Mouse (Mus musculus) ES-E14 (cell line): Measurements from ENCODE around the gene Tbc1d2. TPM values are rescaled to one million over a fixed set of nuclear protein-coding genes. Genes with fewer than 3 reads are reported as not detected.

Source experiments
- DNase-seq: peaks from one replicate; pipeline ENCODE4 v3.0.0-alpha.2; 2013; ENCODE audit warnings: low read depth, low spot score
- H3K27ac ChIP-seq: 2 replicates; pipeline ENCODE4 v1.5.1; 2012; ENCODE audit warnings: low read depth, mild to moderate bottlenecking, low read length, moderate library complexity, mixed read lengths; ENCODE audit not compliant: poor library complexity, insufficient read depth, severe bottlenecking
- H3K36me3 ChIP-seq: 2 replicates; pipeline ENCODE4 v1.6.1; 2012; ENCODE audit warnings: mild to moderate bottlenecking, low read length, moderate library complexity, mixed read lengths; ENCODE audit not compliant: control insufficient read depth, poor library complexity, insufficient read depth, severe bottlenecking
- H3K4me1 ChIP-seq, 2 experiments: fragments of 150-350 bp in 1 of 2; sonication (generic) in 1 of 2; 2 replicates each; pipeline ENCODE4 v1.6.1; 2012; ENCODE audit warnings: low read length in 2 of 2, mild to moderate bottlenecking in 1 of 2, mixed read lengths in 1 of 2; ENCODE audit not compliant: control insufficient read depth in 2 of 2, insufficient read depth in 2 of 2, poor library complexity in 1 of 2
- H3K4me3 ChIP-seq, 2 experiments: fragments of 150-350 bp in 1 of 2; sonication (generic) in 1 of 2; 2 replicates each; pipeline ENCODE4 v1.5.1; 2012; ENCODE audit warnings: low read length in 2 of 2, low read depth in 1 of 2, mild to moderate bottlenecking in 1 of 2, mixed read lengths in 1 of 2; ENCODE audit not compliant: insufficient read depth in 1 of 2, poor library complexity in 1 of 2, severe bottlenecking in 1 of 2
- H3K9ac ChIP-seq: 2 replicates; pipeline ENCODE4 v1.6.1; 2012; ENCODE audit warnings: low read depth, mild to moderate bottlenecking, low read length, mixed read lengths; ENCODE audit not compliant: poor library complexity, insufficient read depth, severe bottlenecking
- H3K9me3 ChIP-seq: fragments of 150-350 bp; sonication (generic); 2 replicates; pipeline ENCODE4 v1.6.1; 2012; ENCODE audit warnings: low read depth, mild to moderate bottlenecking, low read length; ENCODE audit not compliant: control insufficient read depth, insufficient read depth
- CHD2 ChIP-seq: IDR thresholded peaks from 2 replicates; pipeline ENCODE4 v1.6.1; 2014; ENCODE audit warnings: mild to moderate bottlenecking, low read depth, low read length, inconsistent platforms
- HCFC1 ChIP-seq: IDR thresholded peaks from 2 replicates; pipeline ENCODE4 v1.6.1; 2012; ENCODE audit warnings: low read length, inconsistent platforms, borderline replicate concordance; ENCODE audit not compliant: insufficient read depth
- MAFK ChIP-seq: IDR thresholded peaks from 2 replicates; pipeline ENCODE4 v1.6.1; 2014; ENCODE audit warnings: mild to moderate bottlenecking, low read depth, low read length, inconsistent platforms; ENCODE audit not compliant: insufficient read depth
- ZC3H11A ChIP-seq: IDR thresholded peaks from 2 replicates; pipeline ENCODE4 v1.6.1; 2012; ENCODE audit warnings: low read depth, mild to moderate bottlenecking, inconsistent platforms, low read length, borderline replicate concordance
- ZNF384 ChIP-seq: IDR thresholded peaks from 2 replicates; pipeline ENCODE4 v1.6.1; 2012; ENCODE audit warnings: low read depth, low read length, inconsistent platforms
- in situ Hi-C, 2 experiments: fragments of 600-800 bp; cut with MboI; formaldehyde crosslinking; loops; one replicate each; pipeline ENCODE4 v1.15.1; 2025; ENCODE audit warnings: low sequenced_read_pairs in 2 of 2, inconsistent platforms in 1 of 2; ENCODE audit not compliant: unreplicated experiment in 2 of 2
- total RNA-seq: library from RNA; depleted of rRNA; stranded (reverse); fragments of 300-350 nt; gene quantifications from 2 replicates; pipeline ENCODE4 v1.2.3, GENCODE M21; 2012

The Tbc1d2 gene
- total RNA-seq, 1 experiment, result 6.6 TPM

GRCm38 (mm10) chr4:46664123-46665009 is 14.4 kb upstream of the Tbc1d2 start:
- Histone ChIP-seq H3K4me1 (peaks cover 4 to 12% of the 10 kb centered on the region in 2 experiments; a peak in 2 of 4 replicates), H3K9me3 (no peaks in the 10 kb centered on the region), H3K9ac (peak overlapping the region; percentile 25; the same call in 1 of the 2 replicates), H3K4me3 (peak overlapping the region; percentile 47 to 59), H3K27ac (peak overlapping the region; percentile 33), H3K36me3 (no peaks in the 10 kb centered on the region)
- TF ChIP-seq MAFK, result no peak
- no peak for TF ChIP-seq CHD2
- TF ChIP-seq ZC3H11A, result no peak
- TF ChIP-seq ZNF384, result no peak
- TF ChIP-seq HCFC1, result no peak
- in situ Hi-C loops, result no loop called here
- DNase-seq, result no peak

GRCm38 (mm10) chr4:46661433-46661832 is 11.4 kb upstream of the Tbc1d2 start:
- Histone ChIP-seq H3K9ac (no peak overlapping the region), H3K9me3 (no peaks in the 10 kb centered on the region), H3K4me3 (no peak overlapping the region), H3K4me1 (peaks cover 4 to 12% of the 10 kb centered on the region in 2 experiments; a peak in 2 of 4 replicates), H3K27ac (no peak overlapping the region), H3K36me3 (no peaks in the 10 kb centered on the region)
- no peak for DNase-seq
- no peak for TF ChIP-seq MAFK
- no peak for TF ChIP-seq ZC3H11A
- no peak for TF ChIP-seq HCFC1
- no peak for TF ChIP-seq CHD2
- TF ChIP-seq ZNF384, result no peak
- in situ Hi-C loops, result no loop called here

- H3K4me3 ChIP-seq, result no peak overlapping the region
- in situ Hi-C loops, result no loop called here
- no peak overlapping the region for H3K9ac ChIP-seq
- H3K27ac ChIP-seq, result no peak overlapping the region
- H3K4me1 ChIP-seq, result peaks cover 4 to 9% of the 10 kb centered on the region in 2 experiments; a peak in 2 of 4 replicates
- no peaks in the 10 kb centered on the region for H3K9me3 ChIP-seq
- no peaks in the 10 kb centered on the region for H3K36me3 ChIP-seq
- TF ChIP-seq HCFC1, result no peak
- TF ChIP-seq CHD2, result no peak
- TF ChIP-seq ZC3H11A, result no peak
- TF ChIP-seq MAFK, result no peak
- TF ChIP-seq ZNF384, result no peak
- no peak for DNase-seq
Observed at GRCm38 (mm10) chr4:46658946-46659345, 8.9 kb upstream of the Tbc1d2 start.

- Histone ChIP-seq H3K27ac (no peak overlapping the region), H3K4me3 (no peak overlapping the region), H3K4me1 (no peaks in the 10 kb centered on the region), H3K9me3 (no peaks in the 10 kb centered on the region), H3K9ac (no peak overlapping the region), H3K36me3 (no peaks in the 10 kb centered on the region)
- in situ Hi-C loops, result no loop called here
- peak; percentile 70 for TF ChIP-seq ZC3H11A
- TF ChIP-seq CHD2, result no peak
- peak; percentile 69 for DNase-seq
Observed at GRCm38 (mm10) chr4:46657116-46657515, 7.1 kb upstream of the Tbc1d2 start.
